Mouse (Mus musculus) lung, adult 2 months (tissue): ENCODE data around the gene Enah.

ENCODE experiments used
- CTCF ChIP-seq: fragments of 200-500 bp; IDR thresholded peaks from 2 replicates; pipeline ENCODE4 v1.5.1; 2011; ENCODE audit warnings: mild to moderate bottlenecking, low read length, control low read depth; ENCODE audit not compliant: insufficient read depth
- POLR2A ChIP-seq: fragments of 200-500 bp; IDR thresholded peaks from 2 replicates; pipeline ENCODE4 v1.6.1; 2011; ENCODE audit warnings: low read depth, mild to moderate bottlenecking, control low read depth, low read length, borderline replicate concordance; ENCODE audit errors: extremely low read depth

DNA sequence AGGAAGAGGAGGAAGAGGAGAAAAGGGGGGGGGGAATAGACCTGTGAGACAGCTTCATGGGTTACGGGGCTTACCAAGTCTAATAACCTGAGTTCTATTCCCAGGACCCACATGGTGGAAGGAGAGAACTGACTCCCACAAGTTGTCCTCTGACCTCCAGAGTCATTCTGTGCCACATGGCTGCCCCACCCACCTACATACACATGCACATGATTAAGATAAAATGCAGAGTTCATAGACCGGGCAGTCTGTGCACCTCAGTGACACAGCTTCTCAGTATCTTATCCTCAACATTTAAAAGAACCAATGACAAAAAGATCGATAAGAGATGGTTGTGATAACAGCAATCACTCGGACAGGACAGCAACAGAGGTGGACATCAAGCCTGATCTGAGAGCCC, 41.4 kb upstream of the Enah start:
- TF ChIP-seq POLR2A (no peak), CTCF (no peak)
